Mouse (Mus musculus) small intestine, adult 2 months (tissue): ENCODE results near the gene Olfm1.

ENCODE experiments used
- CTCF ChIP-seq: fragments of 200-500 bp; IDR thresholded peaks from 2 replicates; pipeline ENCODE4 v1.5.1; 2012; ENCODE audit warnings: low read depth, mild to moderate bottlenecking, control low read depth, inconsistent platforms, low read length, moderate library complexity, mixed read lengths; ENCODE audit not compliant: insufficient replicate concordance, insufficient read length; ENCODE audit errors: extremely low read depth
- POLR2A ChIP-seq: fragments of 200-500 bp; IDR thresholded peaks from 2 replicates; pipeline ENCODE4 v1.6.1; 2012; ENCODE audit warnings: low read depth, mild to moderate bottlenecking, control low read depth, inconsistent platforms, low read length, moderate library complexity

DNA sequence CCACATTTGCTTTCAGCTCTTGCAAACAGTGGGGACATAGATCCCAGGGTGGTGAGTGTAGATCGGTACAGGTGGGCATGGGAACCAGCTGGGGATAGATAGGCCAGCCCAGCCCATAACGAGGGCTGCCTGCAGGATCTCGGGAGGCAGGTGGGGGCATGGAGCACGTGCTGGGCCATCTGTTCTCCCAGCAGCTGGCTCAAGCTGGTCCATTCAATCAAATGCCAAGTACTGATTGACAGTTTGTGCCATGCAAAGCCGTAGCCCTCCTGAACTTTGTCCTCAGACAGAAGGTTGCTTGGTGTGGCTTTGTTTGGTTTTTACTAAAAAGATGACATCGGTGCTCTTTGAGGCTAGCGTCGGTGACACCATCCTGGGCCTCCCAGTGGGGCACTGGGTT, 2.9 kb downstream of the Olfm1 start:
- no peak for TF ChIP-seq CTCF
- no peak for TF ChIP-seq POLR2A
